Mouse (Mus musculus): ENCODE measurements around the gene Afap1l2.

DNA sequence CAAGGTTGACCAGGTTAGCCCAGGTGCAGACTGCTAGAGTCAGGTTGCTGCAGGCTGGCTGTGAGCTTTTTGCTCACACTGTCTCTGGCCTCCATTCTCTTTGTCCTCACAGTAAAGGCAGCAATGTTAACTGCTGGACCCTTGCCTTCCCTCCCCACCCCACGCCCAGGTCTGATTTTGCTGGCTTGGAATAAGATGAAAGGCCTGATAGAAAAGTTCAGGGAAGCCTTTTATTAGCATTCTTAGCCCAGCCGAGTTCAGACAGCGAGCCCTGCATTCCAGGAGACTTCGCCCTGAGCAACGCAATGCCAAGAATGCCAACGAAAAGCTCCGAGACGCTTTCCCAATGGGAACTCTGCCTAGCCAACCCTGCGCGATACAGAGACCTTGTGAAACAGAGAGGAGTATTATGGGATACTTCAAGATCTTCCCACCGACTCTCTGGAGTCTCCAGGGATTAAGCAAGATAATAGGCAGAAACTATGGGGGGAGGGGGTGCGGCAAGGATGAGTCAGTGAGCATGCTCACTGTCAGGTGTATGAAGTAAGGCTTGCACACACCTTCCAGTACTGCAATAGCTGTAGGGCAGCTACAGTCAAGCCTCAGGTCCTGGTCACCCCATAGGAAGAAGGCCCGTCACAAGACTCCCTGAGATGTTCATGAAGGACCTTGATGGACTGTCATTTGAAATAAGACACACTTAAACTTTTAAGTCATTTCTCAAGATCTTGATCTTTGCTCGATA lies 17.5 kb downstream of the Afap1l2 start:
- TF ChIP-seq POLR2A (IDR thresholded peaks at IDR 0.05; ENCODE audit: control insufficient read depth, extremely low read depth, insufficient read depth, low read length, poor library complexity) (no peak), CTCF (IDR thresholded peaks at IDR 0.05; ENCODE audit: borderline replicate concordance, control insufficient read depth, extremely low read depth, insufficient read depth, low read length, poor library complexity) (no peak)

All from thymus, adult 2 months (tissue).